Mouse (Mus musculus): ENCODE measurements around the gene Dnajc10. TPM values are rescaled to one million over a fixed set of nuclear protein-coding genes. Genes with fewer than 3 reads are reported as not detected.

The Dnajc10 gene
- total RNA-seq, 2 experiments from 2014 or later: 55.6 to 59.3 TPM

- no peak for DNase-seq (ENCODE audit: extremely low spot score in 1 of 2, low spot score in 1 of 2)
These were observed 13.8 kb downstream of the Dnajc10 start for GRCm38 (mm10) chr2:80328961-80329653.

GRCm38 (mm10) chr2:80340537-80340936, 25.3 kb downstream of the Dnajc10 start:
- no peak for DNase-seq (ENCODE audit: extremely low spot score in 1 of 2, low spot score in 1 of 2)

- DNase-seq (ENCODE audit: extremely low spot score in 1 of 2, low spot score in 1 of 2): no peak
These were observed 39.3 kb downstream of the Dnajc10 start for GRCm38 (mm10) chr2:80354531-80354930.

GRCm38 (mm10) chr2:80356656-80357231, 41.5 kb downstream of the Dnajc10 start:
- no peak for DNase-seq (ENCODE audit: extremely low spot score in 1 of 2, low spot score in 1 of 2)

- no peak for DNase-seq (ENCODE audit: extremely low spot score in 1 of 2, low spot score in 1 of 2)
These were observed 56.2 kb downstream of the Dnajc10 start for GRCm38 (mm10) chr2:80371458-80371857.

- DNase-seq (ENCODE audit: extremely low spot score in 1 of 2, low spot score in 1 of 2): no peak
These were observed 59.6 kb downstream of the Dnajc10 start for GRCm38 (mm10) chr2:80374892-80375291.

GRCm38 (mm10) chr2:80379848-80380247, 64.6 kb downstream of the Dnajc10 start:
- no peak for DNase-seq (ENCODE audit: extremely low spot score in 1 of 2, low spot score in 1 of 2)

- DNase-seq (ENCODE audit: extremely low spot score in 1 of 2, low spot score in 1 of 2): no peak
These were observed 69.2 kb downstream of the Dnajc10 start for GRCm38 (mm10) chr2:80384447-80384846.

GRCm38 (mm10) chr2:80386255-80386654, 71.0 kb downstream of the Dnajc10 start:
- DNase-seq (ENCODE audit: extremely low spot score in 1 of 2, low spot score in 1 of 2): no peak

GRCm38 (mm10) chr2:80387668-80388067, 72.4 kb downstream of the Dnajc10 start:
- no peak for DNase-seq (ENCODE audit: extremely low spot score in 1 of 2, low spot score in 1 of 2)

- peak in 1 of 2 experiments; percentile 21 for DNase-seq (ENCODE audit: extremely low spot score in 1 of 2, low spot score in 1 of 2)
These were observed 73.1 kb downstream of the Dnajc10 start for GRCm38 (mm10) chr2:80388341-80388740.

- DNase-seq (ENCODE audit: extremely low spot score in 1 of 2, low spot score in 1 of 2): no peak
These were observed 80.8 kb downstream of the Dnajc10 start for GRCm38 (mm10) chr2:80396057-80396456.

- DNase-seq (ENCODE audit: extremely low spot score in 1 of 2, low spot score in 1 of 2): no peak
These were observed 81.6 kb downstream of the Dnajc10 start for GRCm38 (mm10) chr2:80396864-80397263.

- no peak for DNase-seq (ENCODE audit: extremely low spot score in 1 of 2, low spot score in 1 of 2)
These were observed 83.4 kb downstream of the Dnajc10 start for GRCm38 (mm10) chr2:80398595-80399099.

Other genes starting within 250 kb of the Dnajc10 start
- 100 to 1,000 TPM; 144 to 149 TPM for gene Pde1a, start 186.0 kb upstream of the Dnajc10 start, total RNA-seq (2021)
- gene Prdx6b, start 23.0 kb upstream of the Dnajc10 start, total RNA-seq (2021): not detected
- gene Frzb, start 132.2 kb downstream of the Dnajc10 start, total RNA-seq (2021): 10 to 100 TPM; 28.1 to 34.4 TPM

Data from layer of hippocampus, postnatal 25 days (tissue).